Mouse (Mus musculus) heart, postnatal 0 days (tissue): ENCODE measurements at regions not wholly inside any gene's neighbourhood (a gene's known extent, or its start where the extent isn't known, plus 50 kb on each side); places are given as distances from the start of the nearest gene placed in this dataset.

Experiments used
- ATAC-seq: fragments of 200-750 bp; cut with Nextera tagmentation; 2 replicates; pipeline ENCODE4 v1.8.0; 2017; ENCODE audit warnings: low read depth, moderate number of reproducible peaks, moderate library complexity; ENCODE audit not compliant: insufficient read depth
- DNase-seq: peaks from one replicate; pipeline ENCODE4 v3.0.0-alpha.2; 2016; ENCODE audit warnings: low spot score
- H3K27ac ChIP-seq: fragments of 300-500 bp; sonication (generic); 2 replicates; pipeline ENCODE4 v1.5.1; 2014; ENCODE audit warnings: low read depth, mild to moderate bottlenecking
- H3K27me3 ChIP-seq: fragments of 300-500 bp; sonication (generic); 2 replicates; pipeline ENCODE4 v1.6.1; 2014; ENCODE audit warnings: low read length, mixed read lengths; ENCODE audit not compliant: control insufficient read depth, insufficient read depth
- H3K36me3 ChIP-seq: fragments of 300-500 bp; sonication (generic); replicated peaks from 2 replicates; pipeline ENCODE4 v1.6.1; 2014; ENCODE audit warnings: low read length, mixed read lengths; ENCODE audit not compliant: control insufficient read depth, insufficient read depth
- H3K4me1 ChIP-seq: fragments of 300-500 bp; sonication (generic); 2 replicates; pipeline ENCODE4 v1.6.1; 2014; ENCODE audit warnings: antibody characterized with exemption; ENCODE audit not compliant: control insufficient read depth, insufficient read depth
- H3K4me2 ChIP-seq: fragments of 300-500 bp; sonication (generic); 2 replicates; pipeline ENCODE4 v1.6.1; 2014; ENCODE audit warnings: low read depth, mild to moderate bottlenecking, low read length, moderate library complexity
- H3K4me3 ChIP-seq: fragments of 300-500 bp; sonication (generic); 2 replicates; pipeline ENCODE4 v1.5.1; 2014; ENCODE audit warnings: low read depth, low read length
- H3K9ac ChIP-seq: fragments of 300-500 bp; sonication (generic); replicated peaks from 2 replicates; pipeline ENCODE4 v1.6.1; 2014; ENCODE audit warnings: low read depth, low read length, mixed read lengths
- H3K9me3 ChIP-seq: fragments of 300-500 bp; sonication (generic); replicated peaks from 2 replicates; pipeline ENCODE4 v1.6.1; 2016; ENCODE audit warnings: low read length; ENCODE audit not compliant: control insufficient read depth
- CTCF ChIP-seq: IDR thresholded peaks from 2 replicates; pipeline ENCODE4 v1.5.1; 2016; ENCODE audit warnings: antibody characterized with exemption, control low read depth, low read depth
- EP300 ChIP-seq: IDR thresholded peaks from 2 replicates; pipeline ENCODE4 v1.6.1; 2016; ENCODE audit warnings: antibody characterized with exemption, low read depth
- WGBS: fragments of 180-500 bp; shearing (Covaris S2); extraction: QIAGEN DNeasy Blood & Tissue Kit; methylation state at CpG from one replicate; pipeline ENCODE4 v1.1.7; 2014; 5-methylcytosine and 5-hydroxymethylcytosine counted together

GRCm38 (mm10) chr15:62802770-62803169 lies 1042.2 kb downstream of the Gsdmc2 start:
- H3K36me3 ChIP-seq: no peaks in the 10 kb centered on the region
- no peak overlapping the region for H3K4me3 ChIP-seq
- H3K27ac ChIP-seq: no peak overlapping the region
- no peaks in the 10 kb centered on the region for H3K27me3 ChIP-seq
- TF ChIP-seq CTCF (peak; percentile 43), EP300 (no peak)
- no peak for ATAC-seq
- H3K4me2 ChIP-seq: no peak overlapping the region
- no peaks in the 10 kb centered on the region for H3K4me1 ChIP-seq
- no peak overlapping the region for H3K9ac ChIP-seq
- DNase-seq: no peak
- H3K9me3 ChIP-seq: no peaks in the 10 kb centered on the region

- no peak for TF ChIP-seq EP300
- TF ChIP-seq CTCF: no peak
- WGBS: 55% methylated on average over 4 of the region's 4 CpGs
Observed at GRCm38 (mm10) chr15:62798731-62799130, 1046.2 kb downstream of the Gsdmc2 start.

GRCm38 (mm10) chr15:62793569-62793968 lies 1051.4 kb downstream of the Gsdmc2 start:
- TF ChIP-seq EP300 (no peak), CTCF (no peak)
- DNase-seq: no peak
- ATAC-seq: no peak
- Histone ChIP-seq H3K9ac (no peak overlapping the region), H3K9me3 (no peaks in the 10 kb centered on the region), H3K4me3 (no peak overlapping the region), H3K36me3 (no peaks in the 10 kb centered on the region), H3K4me1 (no peaks in the 10 kb centered on the region), H3K27me3 (no peaks in the 10 kb centered on the region), H3K4me2 (no peak overlapping the region), H3K27ac (no peak overlapping the region)
- WGBS: 87% methylated on average over 5 of the region's 5 CpGs

More at GRCm38 (mm10) chr15:62798731-62799130, 1046.2 kb downstream of the Gsdmc2 start:
- no peak overlapping the region for H3K27ac ChIP-seq
- DNase-seq (no peak), ATAC-seq (no peak)
- H3K27me3 ChIP-seq: no peaks in the 10 kb centered on the region
- no peak overlapping the region for H3K4me2 ChIP-seq
- no peak overlapping the region for H3K4me3 ChIP-seq
- H3K9ac ChIP-seq: no peak overlapping the region
- H3K4me1 ChIP-seq: no peaks in the 10 kb centered on the region
- H3K9me3 ChIP-seq: no peaks in the 10 kb centered on the region
- H3K36me3 ChIP-seq: no peaks in the 10 kb centered on the region

- no peaks in the 10 kb centered on the region for H3K27me3 ChIP-seq
- no peak for TF ChIP-seq EP300
- no peak for TF ChIP-seq CTCF
- no peak for ATAC-seq
- no peaks in the 10 kb centered on the region for H3K9me3 ChIP-seq
- H3K4me2 ChIP-seq: no peak overlapping the region
- no peaks in the 10 kb centered on the region for H3K36me3 ChIP-seq
- no peak overlapping the region for H3K4me3 ChIP-seq
- no peak overlapping the region for H3K9ac ChIP-seq
- no peak overlapping the region for H3K27ac ChIP-seq
- no peak for DNase-seq
- H3K4me1 ChIP-seq: no peaks in the 10 kb centered on the region
- WGBS: 53% methylated on average over 1 of the region's 1 CpGs
Observed at GRCm38 (mm10) chr15:62792084-62792483, 1052.9 kb downstream of the Gsdmc2 start.

GRCm38 (mm10) chr15:62787753-62788152 lies 1057.2 kb downstream of the Gsdmc2 start:
- Histone ChIP-seq H3K9ac (no peak overlapping the region), H3K36me3 (no peaks in the 10 kb centered on the region), H3K4me3 (no peak overlapping the region), H3K27me3 (no peaks in the 10 kb centered on the region), H3K27ac (no peak overlapping the region), H3K9me3 (no peaks in the 10 kb centered on the region), H3K4me2 (no peak overlapping the region), H3K4me1 (no peaks in the 10 kb centered on the region)
- DNase-seq: no peak
- TF ChIP-seq CTCF (no peak), EP300 (no peak)
- 77% methylated on average over 2 of the region's 2 CpGs for WGBS
- ATAC-seq: no peak

- no peak overlapping the region for H3K27ac ChIP-seq
- TF ChIP-seq EP300 (no peak), CTCF (no peak)
- ATAC-seq (no peak), DNase-seq (no peak)
- 82% methylated on average over 1 of the region's 1 CpGs for WGBS
- H3K9ac ChIP-seq: no peak overlapping the region
- H3K4me3 ChIP-seq: no peak overlapping the region
- no peaks in the 10 kb centered on the region for H3K27me3 ChIP-seq
- no peaks in the 10 kb centered on the region for H3K36me3 ChIP-seq
- H3K4me2 ChIP-seq: no peak overlapping the region
- H3K9me3 ChIP-seq: no peaks in the 10 kb centered on the region
- no peaks in the 10 kb centered on the region for H3K4me1 ChIP-seq
Observed at GRCm38 (mm10) chr15:62786315-62786714, 1058.7 kb downstream of the Gsdmc2 start.
